Comparison of ENCODE assay signal across 14 mouse cellular contexts in genomic region chr8:46149782-46150181, GRCm38 (mm10). TPM values are rescaled to one million over a fixed set of nuclear protein-coding genes. Genes with fewer than 3 reads are reported as not detected.
DNase-seq lines count a peak whose midpoint lies in the region; ATAC-seq and TF ChIP-seq lines count a peak whose summit lies in the region.
"Had no signal": no experiment of that assay in that cellular context is flagged by ENCODE, and none has a peak within 500 bp of the region (broad histone marks: within the 10 kb centered on the region; RNA-seq: fewer than 3 reads in every experiment).

No protein-coding gene starts in this region.

- peak; percentile 13; the same call in 1 of the 2 replicates for TF ChIP-seq CTCF in lung, embryonic 14.5 days (IDR thresholded peaks at IDR 0.05; ENCODE audit: low read depth)
- TF ChIP-seq CTCF in CH12.LX (conservative IDR thresholded peaks at IDR 0.05 in 1 of 2, IDR thresholded peaks at IDR 0.05 in 1 of 2; ENCODE audit: low read depth in 2 of 2, low read length in 2 of 2) = peak in 1 of 2 experiments; percentile 47; a peak in 2 of 4 replicates

- intact Hi-C loops in gastrocnemius, postnatal 36 days (cut with DNase I) = no loop called here

- 0 out of 2 replicates have a peak overlapping the region, but pooled peaks have one; percentile 89 for H3K4me3 ChIP-seq in hindbrain, embryonic 14.5 days (replicated peaks; ENCODE audit: low read length)
- no peak overlapping the region for H3K4me3 ChIP-seq in hindbrain, embryonic 11.5 days (ENCODE audit: low read depth, low read length)
- H3K4me3 ChIP-seq in lung, embryonic 14.5 days (ENCODE audit: low read depth, low read length) = no peak overlapping the region
- H3K4me3 ChIP-seq in CH12.LX (replicated peaks in 1 of 3; ENCODE audit: low read depth in 2 of 3, low read length in 2 of 3, poor library complexity in 1 of 3) = no peak overlapping the region
- no peak overlapping the region for H3K4me3 ChIP-seq in myocyte
- H3K4me3 ChIP-seq: stomach, embryonic 15.5 days had no signal

- no peak for TF ChIP-seq EP300 in CH12.LX (IDR thresholded peaks at IDR 0.05; ENCODE audit: low read length)

- in situ Hi-C loops in CH12.LX (cut with MboI; ENCODE audit: low pct_ligation_motif_present, low pct_unique_long_range_greater_than_20kb, low sequenced_read_pairs) = no loop called here

- no peak for TF ChIP-seq RAD21 in CH12.LX (IDR thresholded peaks at IDR 0.05; ENCODE audit: low read depth, low read length)

- H3ac ChIP-seq in myocyte (ENCODE audit: control insufficient read depth, insufficient read length) = no peak overlapping the region

- peaks cover 14% of the 10 kb centered on the region for H3K4me1 ChIP-seq in hindbrain, embryonic 14.5 days (replicated peaks; ENCODE audit: control insufficient read depth, insufficient read depth, low read length)
- H3K4me1 ChIP-seq in hindbrain, embryonic 11.5 days (replicated peaks; ENCODE audit: control insufficient read depth, insufficient read depth, low read length) = 0 out of 2 replicates have a peak, but pooled peaks cover 3% of the 10 kb centered on the region
- no peaks in the 10 kb centered on the region for H3K4me1 ChIP-seq in lung, embryonic 14.5 days (ENCODE audit: insufficient read depth)
- H3K4me1 ChIP-seq in CH12.LX (ENCODE audit: control insufficient read depth in 1 of 2, insufficient read depth in 2 of 2) = peaks cover 0 to 21% of the 10 kb centered on the region in 2 experiments; a peak in 2 of 4 replicates

- ATAC-seq in hindbrain, embryonic 14.5 days (ENCODE audit: low FRiP score) = no peak
- ATAC-seq in hindbrain, embryonic 11.5 days (ENCODE audit: low FRiP score) = no peak
- ATAC-seq in lung, embryonic 14.5 days (ENCODE audit: insufficient read depth) = no peak

- H3K27me3 ChIP-seq in hindbrain, embryonic 14.5 days (ENCODE audit: control insufficient read depth, insufficient read depth, low read length) = peaks cover 10% of the 10 kb centered on the region; the same call in 1 of the 2 replicates
- H3K27me3 ChIP-seq in hindbrain, embryonic 11.5 days (ENCODE audit: control insufficient read depth, insufficient read depth, low read length) = peaks cover 6% of the 10 kb centered on the region; the same call in 1 of the 2 replicates
- 0 out of 2 replicates have a peak, but pooled peaks cover 4% of the 10 kb centered on the region for H3K27me3 ChIP-seq in lung, embryonic 14.5 days (ENCODE audit: insufficient read depth, low read length)
- H3K27me3 ChIP-seq in CH12.LX (replicated peaks) (peaks cover 12% of the 10 kb centered on the region), myocyte (ENCODE audit: control insufficient read depth, insufficient read depth, insufficient read length) (no peaks in the 10 kb centered on the region)
- H3K27me3 ChIP-seq: stomach, embryonic 15.5 days had no signal

- TF ChIP-seq POLR2A in CH12.LX (IDR thresholded peaks at IDR 0.05; ENCODE audit: low read depth, low read length) (no peak), myocyte (IDR thresholded peaks at IDR 0.05; ENCODE audit: insufficient read length, low read depth) (no peak)

- no peaks in the 10 kb centered on the region for H3K36me3 ChIP-seq in hindbrain, embryonic 14.5 days (replicated peaks; ENCODE audit: control insufficient read depth, insufficient read depth)
- no peaks in the 10 kb centered on the region for H3K36me3 ChIP-seq in hindbrain, embryonic 11.5 days (ENCODE audit: control insufficient read depth, insufficient read depth, low read length)
- H3K36me3 ChIP-seq in lung, embryonic 14.5 days (ENCODE audit: insufficient read depth) = no peaks in the 10 kb centered on the region
- H3K36me3 ChIP-seq in CH12.LX (replicated peaks in 1 of 2; ENCODE audit: control insufficient read depth in 1 of 2, insufficient read depth in 1 of 2, low read length in 1 of 2) (peaks cover 0 to 3% of the 10 kb centered on the region in 2 experiments), myocyte (ENCODE audit: control insufficient read depth, insufficient read depth) (no peaks in the 10 kb centered on the region)
- H3K36me3 ChIP-seq: stomach, embryonic 15.5 days had no signal

- DNase-seq in hindbrain, embryonic 14.5 days (ENCODE audit: low spot score) = no peak
- DNase-seq in hindbrain, embryonic 11.5 days (ENCODE audit: low spot score) = no peak
- no peak for DNase-seq in lung, embryonic 14.5 days
- no peak for DNase-seq in lung, postnatal 25 days (ENCODE audit: low spot score)
- DNase-seq in CH12.LX (ENCODE audit: extremely low read depth) = no peak
- DNase-seq in adipocyte (ENCODE audit: low spot score) = no peak
- no peak for DNase-seq in gastrocnemius, postnatal 36 days
- DNase-seq: adrenal gland, postnatal 10 days; heart, postnatal 36 days; kidney, postnatal 14 days had no signal

- dilution Hi-C loops in CH12.LX (cut with MboI; ENCODE audit: extremely low pct_ligation_motif_present, extremely low pct_unique_long_range_greater_than_20kb, low sequenced_read_pairs) = no loop called here

- H3K4me2 ChIP-seq in hindbrain, embryonic 14.5 days (replicated peaks) = peak overlapping the region; percentile 90; the same call in 1 of the 2 replicates
- no peak overlapping the region for H3K4me2 ChIP-seq in hindbrain, embryonic 11.5 days (replicated peaks; ENCODE audit: low read depth, low read length)
- no peak overlapping the region for H3K4me2 ChIP-seq in lung, embryonic 14.5 days
- H3K4me2 ChIP-seq in CH12.LX (ENCODE audit: insufficient read depth, low read depth, poor library complexity, severe bottlenecking) (0 out of 2 replicates have a peak overlapping the region, but pooled peaks have one; percentile 34), myocyte (ENCODE audit: low read depth) (peak overlapping the region; percentile 89)
- H3K4me2 ChIP-seq: midbrain, embryonic 11.5 days; stomach, embryonic 15.5 days had no signal

- H3K27ac ChIP-seq in hindbrain, embryonic 14.5 days = no peak overlapping the region
- no peak overlapping the region for H3K27ac ChIP-seq in hindbrain, embryonic 11.5 days (ENCODE audit: low read depth, low read length)
- H3K27ac ChIP-seq in lung, embryonic 14.5 days (ENCODE audit: low read depth) = no peak overlapping the region
- no peak overlapping the region for H3K27ac ChIP-seq in CH12.LX (ENCODE audit: insufficient read depth, low read depth)
- H3K27ac ChIP-seq: stomach, embryonic 15.5 days had no signal

- H3K9me3 ChIP-seq in hindbrain, embryonic 14.5 days (ENCODE audit: control insufficient read depth, low read length) = no peaks in the 10 kb centered on the region
- no peaks in the 10 kb centered on the region for H3K9me3 ChIP-seq in hindbrain, embryonic 11.5 days (ENCODE audit: control insufficient read depth, low read length)
- H3K9me3 ChIP-seq in lung, embryonic 14.5 days (ENCODE audit: low read depth, low read length) = no peaks in the 10 kb centered on the region
- no peaks in the 10 kb centered on the region for H3K9me3 ChIP-seq in CH12.LX (replicated peaks; ENCODE audit: low read length)
- H3K9me3 ChIP-seq: G1E; stomach, embryonic 15.5 days had no signal

- H3K79me2 ChIP-seq in CH12.LX (replicated peaks; ENCODE audit: control insufficient read depth, extremely low read depth, insufficient read depth, poor library complexity, severe bottlenecking) (peaks cover 4% of the 10 kb centered on the region; the same call in 1 of the 2 replicates), myocyte (ENCODE audit: control insufficient read depth, insufficient read depth) (peaks cover 21% of the 10 kb centered on the region)

- no peak overlapping the region for H3K9ac ChIP-seq in hindbrain, embryonic 14.5 days
- H3K9ac ChIP-seq in hindbrain, embryonic 11.5 days (ENCODE audit: low read depth, low read length) = no peak overlapping the region
- no peak overlapping the region for H3K9ac ChIP-seq in lung, embryonic 14.5 days
- H3K9ac ChIP-seq in CH12.LX (ENCODE audit: insufficient read depth, low read depth) = no peak overlapping the region
- H3K9ac ChIP-seq: stomach, embryonic 15.5 days had no signal

- 87% methylated on average over 9 of the region's 9 CpGs for WGBS in hindbrain, embryonic 14.5 days
- WGBS in hindbrain, embryonic 11.5 days = 81% methylated on average over 9 of the region's 9 CpGs
- WGBS in lung, embryonic 14.5 days = 74% methylated on average over 9 of the region's 9 CpGs

TF ChIP-seq in CH12.LX, 34 proteins besides CTCF, POLR2A, EP300 and RAD21 (continues in another document):
- no peak for TF ChIP-seq KAT2A (IDR thresholded peaks at IDR 0.05; ENCODE audit: insufficient replicate concordance, low read length)
- TF ChIP-seq ELF1 (IDR thresholded peaks at IDR 0.05; ENCODE audit: low read depth, low read length) = no peak
- TF ChIP-seq RCOR1 (conservative IDR thresholded peaks at IDR 0.05; ENCODE audit: low read depth, low read length) = no peak
- no peak for TF ChIP-seq BHLHE40 (IDR thresholded peaks at IDR 0.05; ENCODE audit: low read depth, low read length)
- no peak for TF ChIP-seq CHD1 (IDR thresholded peaks at IDR 0.05; ENCODE audit: low read depth, low read length)

TF ChIP-seq in myocyte, 11 proteins besides CTCF, POLR2A, EP300 and RAD21:
- TF ChIP-seq MYOG (IDR thresholded peaks at IDR 0.05; ENCODE audit: control insufficient read depth in 1 of 3, insufficient read depth in 1 of 3, insufficient read length in 2 of 3, low read depth in 2 of 3) (no peak), CEBPB (IDR thresholded peaks at IDR 0.05; ENCODE audit: insufficient read depth, poor library complexity, severe bottlenecking) (no peak), MYOD1 (IDR thresholded peaks at IDR 0.05; ENCODE audit: control insufficient read depth in 1 of 3, insufficient read length in 2 of 3, low read depth in 2 of 3) (no peak), E2F4 (IDR thresholded peaks at IDR 0.05; ENCODE audit: insufficient read depth) (no peak), SRF (IDR thresholded peaks at IDR 0.05; ENCODE audit: control insufficient read depth, insufficient read length, low read depth) (no peak)

RNA-seq across cellular contexts. Expression of gene Cfap97, which starts 1.8 kb away (rescaled TPM):
- polyA plus RNA-seq in hindbrain, embryonic 14.5 days (2014; fragmentation: Nextera tagmentation; extraction: Ambion mirVana) = 23.7 and 24.5 TPM in 2 replicates
- polyA plus RNA-seq in hindbrain, embryonic 11.5 days (2014; fragmentation: Nextera tagmentation; extraction: Ambion mirVana) = 18.5 and 21.9 TPM in 2 replicates
- 24.1 and 25.3 TPM in 2 replicates for polyA plus RNA-seq in lung, embryonic 14.5 days (2014; fragmentation: Nextera tagmentation; extraction: Ambion mirVana)
- 10.7 and 11.8 TPM in 2 replicates for total RNA-seq in CH12.LX (2012; rRNA removed)
- 19.7 and 20.9 TPM in 2 replicates for total RNA-seq in CH12.LX (2014; rRNA removed)
- polyA plus RNA-seq in CH12.LX (2012; ENCODE audit: insufficient read length, low read depth) = 11.2 and 14.4 TPM in 2 replicates
- 2.9 TPM for polyA plus RNA-seq in myocyte (2012; fragmentation: generic; extraction: Trizol)
- 10 to 100 TPM in 1 of 2 experiments, 1 to 10 TPM in 1; 9.4 to 11.5 TPM for total RNA-seq in gastrocnemius, postnatal 36 days (2021)

RNA-seq across cellular contexts. Expression of gene Snx25, which starts 2.2 kb away (rescaled TPM):
- polyA plus RNA-seq in hindbrain, embryonic 14.5 days (2014; fragmentation: Nextera tagmentation; extraction: Ambion mirVana) = 14.4 and 14.8 TPM in 2 replicates
- polyA plus RNA-seq in hindbrain, embryonic 11.5 days (2014; fragmentation: Nextera tagmentation; extraction: Ambion mirVana) = 5.7 and 7.9 TPM in 2 replicates
- polyA plus RNA-seq in lung, embryonic 14.5 days (2014; fragmentation: Nextera tagmentation; extraction: Ambion mirVana) = 9.2 and 12.3 TPM in 2 replicates
- 13.4 and 14.3 TPM in 2 replicates for total RNA-seq in CH12.LX (2012; rRNA removed)
- 22.2 and 24.9 TPM in 2 replicates for total RNA-seq in CH12.LX (2014; rRNA removed)
- polyA plus RNA-seq in CH12.LX (2012; ENCODE audit: insufficient read length, low read depth) = 6.9 and 7.2 TPM in 2 replicates
- polyA plus RNA-seq in myocyte (2012; fragmentation: generic; extraction: Trizol) = 4.4 TPM
- 1 to 10 TPM; 4.1 to 7.8 TPM for total RNA-seq in gastrocnemius, postnatal 36 days (2021)

Comparison
In these comparisons a context has a peak if more than half of its experiments do, and no peak if none do; other contexts are left out.
1. H3K4me2 ChIP-seq: peak in hindbrain, embryonic 14.5 days (single experiment), CH12.LX (single experiment) and myocyte (single experiment); none in hindbrain, embryonic 11.5 days (single experiment) and lung, embryonic 14.5 days (single experiment).